Mouse (Mus musculus) monocyte, adult 2 months (primary cell): ENCODE measurements around the gene Rabl6.

Experiments
- DNase-seq, 2 experiments: peaks; one replicate each; pipeline ENCODE4 v3.0.0; 2022; ENCODE audit warnings: low spot score in 2 of 2, low read depth in 1 of 2

Gene Rabl6

DNA sequence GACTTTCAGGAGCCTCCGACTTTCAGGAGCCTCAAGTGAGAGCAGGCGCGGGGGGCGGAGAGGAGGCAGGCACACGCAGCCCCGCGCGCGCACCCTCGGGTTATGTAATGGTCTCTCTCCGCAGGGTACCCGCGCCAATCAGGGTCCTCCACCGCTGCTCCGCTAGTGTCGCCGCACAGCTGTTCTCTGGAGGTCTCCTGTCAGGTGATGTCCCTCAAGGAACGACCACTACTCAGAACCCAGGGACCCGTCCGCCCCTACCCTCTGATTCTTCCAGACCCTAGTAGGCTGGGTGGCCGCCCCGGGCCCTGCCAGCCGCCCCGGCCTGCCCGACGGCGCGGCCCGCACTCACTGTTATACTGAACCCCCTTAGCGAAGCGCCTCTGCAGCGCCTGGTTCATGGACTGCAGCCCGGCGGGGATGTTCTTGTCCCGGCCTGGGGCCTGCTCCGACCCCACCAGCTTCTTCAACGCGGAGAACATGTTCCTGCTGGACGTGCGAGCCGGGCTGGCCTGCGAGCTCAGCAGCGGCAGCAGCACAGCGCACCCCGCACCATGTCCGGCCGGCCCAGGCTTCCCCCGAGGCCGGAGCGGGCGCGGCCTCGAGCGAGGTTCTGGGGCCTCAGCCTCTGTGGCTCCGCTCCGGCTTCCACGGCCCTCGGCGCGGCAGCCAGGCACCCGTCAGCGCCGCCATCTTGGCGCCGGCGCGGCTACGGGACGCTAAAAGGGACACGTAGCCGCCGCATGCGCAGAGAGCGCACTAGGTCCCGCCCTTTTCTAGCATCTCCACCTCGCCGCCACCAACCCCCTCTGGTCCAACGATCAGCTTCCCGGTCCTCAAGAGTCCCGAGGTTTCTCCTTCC is at the start of gene Rabl6:
Gene Rabl6, minus strand, starts transcription at position 761 of the 862 bp plus-strand sequence.
- peak; percentile 66 to 75 for DNase-seq

DNA sequence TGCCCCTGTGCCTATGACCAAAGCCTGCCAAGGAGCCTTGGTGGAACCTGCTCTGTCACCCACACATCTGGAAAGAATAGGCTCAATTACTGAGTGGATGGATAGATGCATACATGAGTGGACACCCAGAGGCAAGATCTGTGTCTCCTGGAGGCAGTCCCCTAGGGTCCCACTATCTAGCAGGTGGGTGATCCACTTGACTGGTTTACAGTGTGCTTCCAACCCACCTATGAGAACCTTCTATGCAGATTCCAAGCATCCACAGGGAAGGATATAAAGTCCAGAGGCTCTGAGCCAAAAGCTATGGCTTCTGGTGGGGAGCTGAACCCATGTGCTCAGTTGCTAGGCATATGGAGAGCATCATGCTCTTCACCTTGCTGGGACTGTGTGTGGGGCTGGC is 49.3 kb upstream of the Rabl6 start, which contains the start of gene Lcn5:
Gene Lcn5, plus strand, starts transcription at position 301 of the 400 bp plus-strand sequence.
- no peak for DNase-seq

DNA sequence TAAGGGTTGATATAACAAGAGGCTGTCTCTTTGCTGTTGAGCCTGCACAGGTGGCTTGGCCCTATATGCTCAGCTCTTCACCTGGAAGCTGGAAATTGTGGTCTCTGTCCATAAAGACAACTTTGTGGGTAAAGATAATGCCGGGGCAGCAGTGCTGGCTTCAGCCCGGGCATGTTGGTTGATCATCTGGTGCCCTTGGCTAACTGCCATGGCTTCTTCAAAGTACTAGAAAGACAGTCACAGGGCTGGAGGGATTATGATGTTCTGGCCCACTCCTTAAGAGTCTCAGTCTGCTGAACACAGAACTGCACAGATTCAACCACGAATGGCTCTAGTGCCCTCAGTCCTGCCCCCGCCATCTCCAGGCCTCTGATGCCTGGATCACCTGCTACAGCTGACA is 48.9 kb upstream of the Rabl6 start:
- no peak for DNase-seq

DNA sequence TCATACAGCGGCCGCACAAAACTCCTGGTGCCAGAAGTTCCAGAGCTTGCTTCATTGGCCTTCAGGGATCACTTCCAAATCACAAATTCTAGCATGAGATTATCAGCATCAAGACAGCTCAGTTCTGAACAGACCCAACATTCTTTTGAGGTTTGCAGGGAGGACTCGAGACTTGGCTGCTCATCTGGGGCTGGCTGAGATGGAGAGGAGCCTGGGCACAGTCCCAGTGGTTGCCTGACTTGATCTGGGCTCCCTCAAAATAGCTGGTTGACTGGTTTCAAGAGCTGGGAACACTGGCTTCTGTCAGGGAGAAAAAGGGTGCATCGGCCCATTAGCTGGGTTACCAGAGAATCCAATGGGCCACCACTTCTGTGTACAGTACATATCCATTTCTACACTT is 48.4 kb upstream of the Rabl6 start:
- DNase-seq, result no peak

DNA sequence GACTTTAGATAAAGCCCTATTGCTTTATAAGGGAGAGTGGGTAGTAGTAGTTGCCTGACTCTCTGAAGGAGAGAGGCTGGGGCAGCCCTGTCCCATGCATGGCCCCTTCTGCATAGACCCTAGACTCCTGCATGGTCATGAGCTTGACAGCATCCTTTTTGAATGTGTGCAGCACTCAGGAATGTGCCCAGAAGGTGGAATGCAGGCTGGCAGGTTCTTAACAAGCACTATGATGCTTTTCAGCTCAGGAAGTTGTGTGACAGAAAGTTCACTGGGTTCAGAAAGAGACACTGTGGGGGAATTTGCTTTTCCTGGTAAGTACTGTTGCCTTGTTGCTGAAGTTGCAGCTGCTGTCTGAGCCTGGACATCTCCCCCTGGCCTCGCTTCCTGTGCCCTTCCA is 46.2 kb upstream of the Rabl6 start:
- no peak for DNase-seq

DNA sequence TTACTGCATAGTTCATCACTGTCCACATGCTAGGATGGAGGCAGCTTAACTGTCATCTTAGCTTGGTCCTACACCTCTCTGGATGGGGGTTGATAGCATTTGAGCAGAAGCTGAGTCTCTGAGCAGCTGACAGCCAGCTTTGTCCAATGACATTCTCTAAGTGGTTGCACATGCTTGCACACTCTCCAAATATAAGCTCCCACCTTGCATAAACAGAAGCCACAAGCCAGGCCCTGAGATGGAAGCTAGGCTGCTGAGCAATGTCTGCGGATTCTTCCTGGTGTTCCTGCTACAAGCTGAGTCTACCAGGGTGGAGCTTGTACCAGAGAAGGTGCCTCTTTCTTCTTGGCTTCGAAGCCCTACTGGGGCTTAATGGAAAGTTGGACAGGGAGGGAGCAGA is 44.6 kb upstream of the Rabl6 start, which contains the start of gene Lcn8:
Gene Lcn8, plus strand, starts transcription at position 219 of the 400 bp plus-strand sequence.
- DNase-seq, result no peak

DNA sequence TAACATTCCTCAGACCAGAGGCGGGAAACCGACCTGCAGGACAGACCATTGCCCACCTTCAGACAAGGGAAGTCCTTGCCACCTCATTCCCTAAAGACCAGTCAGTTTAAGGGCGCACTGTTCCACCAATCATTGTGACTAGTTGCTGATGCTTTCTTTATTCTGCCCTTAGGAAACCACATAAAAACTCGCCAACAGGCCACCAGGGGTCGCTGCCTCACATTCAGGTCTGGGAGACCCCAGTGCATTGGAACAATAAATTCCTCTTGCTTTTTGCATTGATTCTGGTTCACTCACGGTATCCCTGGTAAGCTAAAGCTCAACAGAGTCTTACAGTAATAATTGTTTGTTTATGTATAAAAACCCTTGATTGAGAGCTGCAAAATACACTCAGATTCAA is 31.6 kb upstream of the Rabl6 start:
- DNase-seq, result no peak

DNA sequence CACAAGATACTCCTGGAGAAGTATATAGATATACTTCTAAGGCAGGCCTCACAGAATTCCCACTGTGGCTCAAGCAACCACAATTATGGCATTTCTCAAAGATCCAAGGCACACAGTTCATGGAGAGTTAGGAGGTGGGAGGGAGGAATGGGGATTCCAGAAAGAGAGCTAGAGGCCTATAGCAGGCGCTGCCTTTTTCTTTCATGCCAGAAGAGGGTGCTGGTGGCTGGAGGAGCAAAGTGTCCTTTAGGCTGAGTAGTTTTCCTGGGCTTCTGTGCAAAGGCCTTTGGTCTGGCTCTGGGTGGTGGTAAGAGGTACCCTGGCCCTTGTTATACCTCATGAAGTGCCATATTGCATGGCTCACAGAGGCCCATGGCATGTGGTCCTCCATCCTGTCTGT is 25.7 kb upstream of the Rabl6 start:
- no peak for DNase-seq

DNA sequence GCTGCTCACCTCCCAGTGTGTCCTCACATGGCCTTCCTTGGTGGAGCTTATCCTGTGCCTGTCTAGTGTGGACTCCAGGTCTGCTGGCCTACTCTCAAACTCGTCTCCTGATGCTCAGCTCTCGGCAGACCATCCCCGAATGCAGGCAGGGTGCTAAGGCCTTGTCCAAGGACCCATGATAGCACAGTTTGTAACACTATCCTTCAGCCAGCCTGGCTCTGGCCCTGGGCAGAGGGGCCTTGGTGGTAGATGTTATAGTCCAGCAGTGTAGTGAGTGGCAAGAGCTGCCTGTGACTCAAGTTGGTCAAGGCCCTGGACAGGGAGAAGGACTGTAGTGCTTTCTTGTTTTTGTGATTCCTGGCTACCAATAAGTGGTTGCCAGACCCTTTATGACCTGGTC is 25.3 kb upstream of the Rabl6 start:
- no peak for DNase-seq

DNA sequence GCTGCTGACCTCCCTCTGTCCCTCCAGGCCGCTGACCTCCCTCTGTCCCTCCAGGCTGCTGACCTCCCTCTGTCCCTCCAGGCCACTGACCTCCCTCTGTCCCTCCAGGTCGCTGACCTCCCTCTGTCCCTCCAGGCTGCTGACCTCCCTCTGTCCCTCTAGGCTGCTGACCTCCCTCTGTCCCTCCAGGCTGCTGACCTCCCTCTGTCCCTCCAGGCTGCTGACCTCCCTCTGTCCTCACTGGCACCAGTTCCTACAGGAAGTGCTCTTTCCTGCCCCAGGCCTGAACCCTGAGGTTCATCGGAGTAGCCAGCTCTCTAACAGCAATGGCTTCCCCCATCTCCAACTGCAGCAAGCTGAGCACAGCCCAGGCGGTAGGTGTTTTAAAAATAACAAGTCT is 20.4 kb upstream of the Rabl6 start:
- DNase-seq, result no peak

DNA sequence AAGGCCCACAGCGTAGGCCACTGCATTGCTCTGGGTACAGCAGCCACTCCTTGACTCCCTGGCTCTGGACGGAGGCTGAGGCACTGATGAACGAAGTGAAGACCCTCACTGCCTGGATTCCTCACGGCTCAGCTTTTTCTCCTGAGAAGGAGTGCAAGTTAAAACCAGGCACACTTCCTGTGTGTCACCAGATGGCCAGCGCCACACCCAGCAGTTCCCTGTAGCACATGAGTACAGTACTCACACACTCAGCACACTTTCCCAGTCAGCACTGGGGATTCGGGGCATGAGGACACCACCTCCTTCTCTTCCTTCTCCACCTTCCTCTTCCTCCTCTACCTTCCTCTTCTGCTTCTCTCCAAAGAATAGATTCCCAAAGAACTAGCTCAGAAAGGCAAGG is 19.5 kb upstream of the Rabl6 start, which contains the start of gene Fcna:
Gene Fcna, minus strand, starts transcription at position 220 of the 400 bp plus-strand sequence.
- DNase-seq, result no peak

DNA sequence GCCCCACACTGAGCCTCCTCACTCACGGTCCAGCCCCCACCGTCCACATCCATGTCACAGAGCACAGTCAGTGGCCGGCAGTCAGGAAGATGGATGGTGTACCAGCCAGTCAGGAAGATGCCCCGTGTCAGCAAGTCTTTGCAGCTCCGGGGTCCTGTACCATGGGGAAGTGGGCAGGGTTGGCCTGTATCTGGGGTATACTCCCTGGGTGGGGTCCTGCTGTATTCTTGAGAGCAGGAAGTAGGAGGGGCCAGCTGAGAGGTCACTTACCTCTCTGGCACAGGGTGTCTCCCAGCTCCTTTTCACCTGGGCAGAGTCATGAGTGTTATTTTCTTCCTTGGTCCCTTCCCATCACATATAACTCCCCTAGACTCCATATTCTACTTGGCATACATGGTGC is 17.7 kb upstream of the Rabl6 start:
- DNase-seq, result no peak

DNA sequence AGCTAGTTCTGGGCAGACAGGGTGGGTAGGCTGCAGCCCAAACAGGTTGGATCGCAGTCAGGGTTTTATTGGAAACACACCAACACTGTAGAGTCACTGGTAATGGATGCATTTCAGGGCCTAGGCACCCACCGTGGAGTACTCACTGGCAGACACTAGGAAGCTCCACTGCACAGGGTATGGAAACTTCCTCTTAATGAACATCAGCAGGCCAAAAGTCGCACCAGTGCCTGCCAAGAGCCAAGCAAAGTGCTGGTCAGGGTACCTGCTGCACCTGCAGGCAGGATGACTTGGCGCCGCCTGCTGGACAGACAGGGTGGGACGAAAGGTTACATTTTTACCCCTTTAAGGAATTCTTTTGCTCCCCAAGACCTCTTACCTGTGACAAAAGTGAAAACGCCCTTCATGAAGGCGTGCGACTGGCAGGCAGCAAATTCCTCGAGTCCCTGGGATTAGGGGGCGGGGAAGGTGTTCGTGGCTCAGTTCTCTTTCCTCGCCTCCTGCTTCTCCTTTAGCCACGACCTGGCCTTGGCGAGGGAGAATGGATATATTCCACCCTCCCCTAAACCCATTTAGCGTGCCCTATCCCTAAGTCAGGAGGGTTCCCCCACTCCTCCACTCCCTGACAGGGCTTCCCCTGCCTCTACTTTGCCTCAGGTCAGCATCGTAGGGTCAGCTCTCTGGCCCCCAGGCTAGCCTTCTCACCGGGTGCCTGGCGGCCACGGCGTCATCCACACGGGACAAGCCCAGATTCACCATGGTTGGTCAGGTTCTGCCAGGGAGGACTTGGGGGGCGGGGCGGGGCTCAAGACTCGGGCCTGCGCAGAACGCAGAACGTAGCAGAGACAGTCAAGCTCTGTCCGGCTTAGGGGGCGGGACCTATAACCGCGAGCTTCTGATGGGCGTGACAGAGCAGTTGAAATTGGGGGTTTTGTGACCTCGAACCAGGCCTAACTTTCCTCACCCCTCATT is 13.2 kb upstream of the Rabl6 start, which contains the start of gene Tmem141:
Gene Tmem141, minus strand, starts transcription at position 777 of the 972 bp plus-strand sequence.
- peak; percentile 30 to 76 for DNase-seq

DNA sequence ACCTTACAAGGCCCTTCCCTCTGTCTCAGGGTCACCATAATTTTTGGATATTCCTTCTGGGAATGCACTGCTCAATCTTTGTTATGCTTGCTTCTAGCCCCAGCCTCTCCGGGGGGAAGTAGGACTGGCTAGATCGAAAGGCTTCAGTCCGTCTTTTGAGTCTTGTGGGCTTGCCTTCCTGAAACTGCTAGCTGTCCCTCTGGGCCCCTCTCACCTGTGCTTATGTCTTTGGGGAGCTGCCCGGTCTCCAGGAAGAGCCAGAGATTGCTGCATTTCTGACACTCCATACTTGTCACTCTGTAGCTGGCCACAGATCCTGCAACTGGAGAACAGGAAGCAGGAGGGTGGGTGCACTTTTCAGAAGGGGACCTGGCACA is 12.5 kb upstream of the Rabl6 start:
- no peak for DNase-seq

DNA sequence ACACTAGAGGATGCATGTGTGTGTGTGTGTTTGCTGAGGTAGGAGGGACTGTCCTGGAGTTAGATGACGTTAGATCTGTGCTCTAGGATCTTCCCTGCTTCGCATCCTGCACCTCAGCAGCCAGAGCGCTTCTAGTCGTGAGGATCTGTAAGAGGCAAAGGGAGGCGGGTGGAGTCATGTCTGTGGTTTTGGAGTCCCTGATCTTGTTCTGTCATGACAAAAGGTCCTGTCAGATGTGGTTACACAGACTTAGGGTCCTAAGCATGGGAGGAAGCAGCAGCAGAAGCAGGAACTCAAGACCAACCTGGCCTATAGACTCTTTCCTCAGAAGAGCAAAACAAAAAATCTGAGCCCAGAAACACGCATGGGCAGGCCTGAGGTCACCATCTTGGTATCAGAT is 12.1 kb upstream of the Rabl6 start:
- no peak for DNase-seq

DNA sequence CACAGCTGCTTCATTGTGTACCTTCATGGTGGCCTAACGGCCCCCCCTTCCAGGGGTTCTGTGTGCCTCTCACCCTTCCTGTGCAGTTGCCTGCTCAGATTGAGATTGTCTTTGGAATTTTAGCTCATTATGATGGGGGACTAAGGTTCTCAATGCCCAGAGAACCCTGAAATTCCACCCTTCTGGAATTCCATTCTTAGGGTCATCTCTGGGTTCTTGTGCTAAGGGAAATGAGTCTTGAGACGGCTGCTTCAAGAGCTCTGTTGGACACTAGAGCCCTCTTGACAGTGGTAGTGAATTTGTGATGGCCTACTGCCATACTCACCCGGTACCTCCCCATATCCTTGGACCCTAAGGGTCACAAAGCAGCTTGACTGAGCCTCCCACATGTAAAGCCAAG is 9.3 kb upstream of the Rabl6 start, which contains the start of gene Ccdc183:
Gene Ccdc183, minus strand, starts transcription at position 101 of the 400 bp plus-strand sequence.
- DNase-seq, result no peak

DNA sequence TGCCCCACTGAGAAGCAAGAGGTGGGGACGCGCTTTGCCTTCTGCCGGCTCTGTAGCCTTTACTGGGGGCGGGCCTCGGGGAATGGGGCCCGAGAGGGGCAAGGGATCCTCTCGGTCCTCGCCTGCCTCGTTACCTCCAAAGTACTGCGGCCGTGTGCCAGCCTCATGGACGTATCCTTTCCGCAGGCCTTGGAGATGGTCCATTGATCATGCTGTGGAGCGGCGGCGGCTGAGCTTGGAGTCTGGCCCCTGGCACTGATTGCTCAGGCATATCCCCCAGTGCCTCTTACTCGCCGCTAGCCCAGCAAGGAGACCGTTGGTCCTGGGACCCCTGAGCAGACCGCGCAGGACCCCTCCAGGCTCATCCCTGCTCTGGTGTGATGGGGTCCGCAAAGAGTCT is 8.1 kb upstream of the Rabl6 start:
- no peak for DNase-seq

DNA sequence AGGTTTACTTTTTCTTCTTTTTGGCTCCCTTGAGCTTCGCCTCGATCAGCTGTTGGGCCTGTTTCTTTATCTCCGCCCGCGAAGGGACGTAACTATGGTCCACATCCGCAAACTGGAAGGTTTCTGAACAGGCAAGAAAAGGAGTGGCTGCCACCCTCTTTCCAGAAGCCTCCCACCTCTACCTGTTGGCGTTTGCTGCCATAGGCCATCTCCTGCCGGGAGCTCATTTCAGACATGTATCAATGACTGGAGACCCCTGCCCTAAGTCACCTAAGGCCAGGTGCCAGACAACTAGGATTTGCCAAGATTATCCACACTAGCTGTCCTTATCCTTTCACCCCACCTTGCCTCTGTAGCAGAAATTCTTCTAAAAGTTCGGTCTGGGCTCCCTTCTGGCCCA is 350 bp upstream of the Rabl6 start:
- DNase-seq, result no peak

DNA sequence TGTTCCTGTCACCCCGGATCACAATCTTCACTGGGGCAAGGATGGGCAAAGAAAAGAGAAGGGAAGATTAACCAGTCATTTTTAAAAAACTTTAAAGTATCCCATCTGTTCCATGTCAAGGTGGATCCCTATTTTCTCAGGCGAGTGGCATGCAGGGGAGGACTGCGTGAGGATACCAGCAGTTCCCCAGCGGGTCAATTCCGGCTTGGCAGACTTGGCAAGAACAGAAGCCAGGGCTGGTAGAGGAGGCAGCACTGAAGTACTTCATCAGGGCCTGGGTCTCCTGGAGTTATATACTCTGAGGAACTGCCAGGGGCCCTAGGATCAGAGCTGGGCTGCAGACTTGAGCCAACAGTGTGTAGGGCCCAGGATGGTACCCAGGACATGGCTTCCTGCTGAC is 5.8 kb downstream of the Rabl6 start:
- no peak for DNase-seq

DNA sequence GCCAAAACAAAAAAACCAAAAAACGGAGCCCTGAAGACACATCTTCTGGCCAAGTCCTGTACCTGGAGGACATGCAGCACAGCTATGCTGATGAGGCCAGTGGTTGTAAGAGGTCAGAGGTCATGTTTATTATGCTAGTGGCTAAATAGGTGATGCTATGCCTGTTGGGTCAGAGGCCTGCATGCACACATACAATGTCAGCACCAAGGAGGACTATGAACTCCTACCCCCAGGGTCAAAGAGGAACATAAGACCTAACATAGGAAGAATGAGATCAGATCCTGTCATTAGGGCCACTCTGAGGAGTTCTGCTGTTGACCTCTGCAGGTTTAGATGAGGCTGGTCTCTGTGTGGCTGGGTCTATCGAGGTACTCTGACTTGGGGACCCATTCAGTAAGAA is 8.3 kb downstream of the Rabl6 start:
- DNase-seq, result no peak

DNA sequence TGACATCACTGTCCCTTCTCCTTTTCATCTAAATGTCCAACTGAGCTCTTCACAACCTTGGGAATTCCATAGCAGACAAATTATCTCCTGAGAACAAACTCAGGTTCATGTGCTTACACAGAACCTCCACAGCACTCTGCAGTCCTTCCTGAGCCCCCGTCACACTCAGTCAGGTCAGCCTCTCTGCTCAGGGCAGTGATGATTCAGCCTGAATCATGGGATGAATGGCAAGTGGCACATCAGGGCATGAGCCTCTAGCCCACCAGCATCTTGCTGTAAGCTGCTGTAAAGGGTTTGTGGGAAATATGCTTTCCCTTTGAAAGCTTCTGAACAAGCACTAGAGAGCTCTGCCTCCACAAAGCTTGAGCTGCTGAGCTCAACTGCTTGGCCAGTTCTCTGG is 9.6 kb downstream of the Rabl6 start:
- no peak for DNase-seq
